In genomic region chr8:90907516-90907847, GRCm38 (mm10) we compare ENCODE assay signal across 8 mouse cellular contexts.
DNase-seq lines count a peak whose midpoint lies in the region; ATAC-seq and TF ChIP-seq lines count a peak whose summit lies in the region.

No protein-coding gene starts in this region.

- peak overlapping the region; percentile 93 for H3K27ac ChIP-seq in left cerebral cortex, adult 2 months
- H3K27ac ChIP-seq in embryonic facial prominence, embryonic 10.5 days (replicated peaks) = peak overlapping the region; percentile 95
- H3K27ac ChIP-seq in intestine, embryonic 15.5 days = peak overlapping the region; percentile 90

- no peaks in the 10 kb centered on the region for H3K36me3 ChIP-seq in embryonic facial prominence, embryonic 10.5 days (replicated peaks)
- no peaks in the 10 kb centered on the region for H3K36me3 ChIP-seq in intestine, embryonic 15.5 days
- no peaks in the 10 kb centered on the region for H3K36me3 ChIP-seq in myocyte (ENCODE audit: control insufficient read depth, insufficient read depth)

- peak overlapping the region; percentile 65 for H3ac ChIP-seq in myocyte (ENCODE audit: control insufficient read depth, insufficient read length)

- intact Hi-C loops in left cerebral cortex, adult 2 months (cut with DNase I) = no loop called here
- intact Hi-C loops in left cerebral cortex, postnatal 25 days (cut with DNase I) = no loop called here

- peak overlapping the region; percentile 98 for H3K4me3 ChIP-seq in left cerebral cortex, adult 2 months
- H3K4me3 ChIP-seq in embryonic facial prominence, embryonic 10.5 days = peak overlapping the region; percentile 75
- H3K4me3 ChIP-seq in intestine, embryonic 15.5 days (replicated peaks) = peak overlapping the region; percentile 79
- H3K4me3 ChIP-seq in myocyte = peak overlapping the region; percentile 34

- H3K4me1 ChIP-seq in embryonic facial prominence, embryonic 10.5 days = peaks cover 17% of the 10 kb centered on the region
- H3K4me1 ChIP-seq in intestine, embryonic 15.5 days (replicated peaks) = no peaks in the 10 kb centered on the region

- peak overlapping the region; percentile 93 for H3K4me2 ChIP-seq in intestine, embryonic 15.5 days (replicated peaks)
- peak overlapping the region; percentile 90 for H3K4me2 ChIP-seq in myocyte (ENCODE audit: low read depth)

- 22% methylated on average over 10 of the region's 10 CpGs for WGBS in embryonic facial prominence, embryonic 10.5 days
- 21% methylated on average over 10 of the region's 10 CpGs for WGBS in intestine, embryonic 15.5 days

- DNase-seq in left cerebral cortex, adult 2 months (ENCODE audit: extremely low spot score in 1 of 2, low spot score in 2 of 2) = no peak
- no peak for DNase-seq in left cerebral cortex, postnatal 25 days (ENCODE audit: low spot score in 2 of 2)
- no peak for DNase-seq in embryonic facial prominence, embryonic 10.5 days (ENCODE audit: low spot score)
- no peak for DNase-seq in urinary bladder, postnatal 10 days (ENCODE audit: low spot score)
- DNase-seq in adrenal gland, postnatal 36 days = no peak
- DNase-seq in testis, postnatal 10 days (ENCODE audit: low spot score) = no peak

- ATAC-seq in intestine, embryonic 15.5 days = 0 out of 2 replicates have a peak, but pooled peaks have one; percentile 1

- H3K9me3 ChIP-seq in embryonic facial prominence, embryonic 10.5 days = no peaks in the 10 kb centered on the region
- H3K9me3 ChIP-seq in intestine, embryonic 15.5 days = no peaks in the 10 kb centered on the region

- peaks cover 18% of the 10 kb centered on the region for H3K27me3 ChIP-seq in embryonic facial prominence, embryonic 10.5 days (replicated peaks; ENCODE audit: low read depth, poor library complexity, severe bottlenecking)
- H3K27me3 ChIP-seq in intestine, embryonic 15.5 days (replicated peaks) = no peaks in the 10 kb centered on the region
- H3K27me3 ChIP-seq in myocyte (ENCODE audit: control insufficient read depth, insufficient read depth, insufficient read length) = no peaks in the 10 kb centered on the region

- peak overlapping the region; percentile 82 for H3K9ac ChIP-seq in intestine, embryonic 15.5 days

- TF ChIP-seq CTCF in left cerebral cortex, adult 2 months (IDR thresholded peaks at IDR 0.05) = no peak

- TF ChIP-seq POLR2A in myocyte (IDR thresholded peaks at IDR 0.05; ENCODE audit: insufficient read length, low read depth) = no peak

- H3K79me2 ChIP-seq in myocyte (ENCODE audit: control insufficient read depth, insufficient read depth) = no peaks in the 10 kb centered on the region

TF ChIP-seq in myocyte, 11 proteins besides CTCF, POLR2A, EP300 and RAD21:
- TF ChIP-seq TCF3 (IDR thresholded peaks at IDR 0.05; ENCODE audit: insufficient read length, low read depth) (no peak), MAX (IDR thresholded peaks at IDR 0.05; ENCODE audit: low read depth) (no peak), SRF (IDR thresholded peaks at IDR 0.05; ENCODE audit: control insufficient read depth, insufficient read length, low read depth) (no peak), POLR2AphosphoS2 (IDR thresholded peaks at IDR 0.05; ENCODE audit: insufficient read length, low read depth) (no peak), USF1 (IDR thresholded peaks at IDR 0.05; ENCODE audit: low read depth) (no peak), TCF12 (IDR thresholded peaks at IDR 0.05; ENCODE audit: insufficient read depth, poor library complexity, severe bottlenecking) (no peak), CEBPB (IDR thresholded peaks at IDR 0.05; ENCODE audit: insufficient read depth, poor library complexity, severe bottlenecking) (no peak), E2F4 (IDR thresholded peaks at IDR 0.05; ENCODE audit: insufficient read depth) (no peak), MYOG (IDR thresholded peaks at IDR 0.05; ENCODE audit: control insufficient read depth in 1 of 3, insufficient read depth in 1 of 3, insufficient read length in 2 of 3, low read depth in 2 of 3) (no peak), REST (IDR thresholded peaks at IDR 0.05; ENCODE audit: insufficient read depth, insufficient read length) (no peak), MYOD1 (IDR thresholded peaks at IDR 0.05; ENCODE audit: control insufficient read depth in 1 of 3, insufficient read length in 2 of 3, low read depth in 2 of 3) (no peak)
TF ChIP-seq in myocyte: peak in this region for 0.

Comparison
In these comparisons a context has a peak if more than half of its experiments do, and no peak if none do; other contexts are left out.
1. H3K4me3 ChIP-seq: peak in every context shown above with its lines; median percentile 98 in left cerebral cortex, adult 2 months; 79 in intestine, embryonic 15.5 days; 75 in embryonic facial prominence, embryonic 10.5 days; 34 in myocyte.